Mouse (Mus musculus) gastrocnemius, adult 8-10 months (tissue): ENCODE measurements around the gene Pak2. TPM values are rescaled to one million over a fixed set of nuclear protein-coding genes. Genes with fewer than 3 reads are reported as not detected.
"Not testable (repeated sequence)": the region's sequence is repeated elsewhere in the genome, so short reads cannot be mapped to it uniquely, and the experiment has no call there.

Source experiments
- DNase-seq, 2 experiments: peaks; one replicate each; pipeline ENCODE4 v3.0.0; 2022; ENCODE audit warnings: low spot score in 2 of 2
- total RNA-seq, 4 experiments: library from RNA; stranded (reverse); gene quantifications; 2 replicates each; pipeline ENCODE4 v1.2.4; 2022

The Pak2 gene
- total RNA-seq, 4 experiments from 2014 or later = 11.8 to 14.2 (median 13.3) TPM

- not testable (repeated sequence) for DNase-seq
These were observed 18.6 kb upstream of the Pak2 start for GRCm38 (mm10) chr16:32097757-32098156.

- DNase-seq = no peak
These were observed 12.3 kb upstream of the Pak2 start for GRCm38 (mm10) chr16:32091466-32091865.

- DNase-seq = no peak
These were observed 8.7 kb upstream of the Pak2 start for GRCm38 (mm10) chr16:32087629-32088443.

GRCm38 (mm10) chr16:32078408-32078990 is 643 bp downstream of the Pak2 start:
- DNase-seq = peak; percentile 12 to 28

GRCm38 (mm10) chr16:32077648-32078407 is 1.3 kb downstream of the Pak2 start:
- DNase-seq = no peak

GRCm38 (mm10) chr16:32076406-32076805 is 2.7 kb downstream of the Pak2 start:
- DNase-seq = no peak

GRCm38 (mm10) chr16:32075762-32076161 is 3.4 kb downstream of the Pak2 start:
- no peak for DNase-seq

- DNase-seq = not testable (repeated sequence)
These were observed 9.1 kb downstream of the Pak2 start for GRCm38 (mm10) chr16:32070070-32070469.

GRCm38 (mm10) chr16:32068389-32069300 is 10.5 kb downstream of the Pak2 start:
- no peak for DNase-seq

- DNase-seq = no peak
These were observed 12.2 kb downstream of the Pak2 start for GRCm38 (mm10) chr16:32066899-32067298.

- no peak for DNase-seq
These were observed 15.2 kb downstream of the Pak2 start for GRCm38 (mm10) chr16:32063900-32064299.

- no peak for DNase-seq
These were observed 16.9 kb downstream of the Pak2 start for GRCm38 (mm10) chr16:32062226-32062625.

GRCm38 (mm10) chr16:32059840-32060523 is 19.2 kb downstream of the Pak2 start:
- DNase-seq = no peak

- DNase-seq = no peak
These were observed 20.3 kb downstream of the Pak2 start for GRCm38 (mm10) chr16:32058817-32059216.

GRCm38 (mm10) chr16:32042367-32042766 is 36.8 kb downstream of the Pak2 start:
- DNase-seq = no peak

GRCm38 (mm10) chr16:32019678-32020077 is 59.5 kb downstream of the Pak2 start:
- DNase-seq = no peak

GRCm38 (mm10) chr16:32010330-32010729 is 68.8 kb downstream of the Pak2 start:
- DNase-seq = no peak

GRCm38 (mm10) chr16:32009913-32010312 is 69.2 kb downstream of the Pak2 start:
- DNase-seq = no peak

GRCm38 (mm10) chr16:32008529-32009293 is 70.4 kb downstream of the Pak2 start:
- DNase-seq = no peak

- DNase-seq = no peak
These were observed 74.4 kb downstream of the Pak2 start for GRCm38 (mm10) chr16:32004731-32005130.
